Mouse (Mus musculus) lung, embryonic 15.5 days (tissue): ENCODE results near the gene Tceanc2. TPM values are rescaled to one million over a fixed set of nuclear protein-coding genes. Genes with fewer than 3 reads are reported as not detected.

ENCODE experiments used
- ATAC-seq: fragments of 200-750 bp; cut with Nextera tagmentation; 2 replicates; pipeline ENCODE4 v1.8.0; 2017; ENCODE audit warnings: moderate number of reproducible peaks, borderline replicate concordance; ENCODE audit not compliant: low FRiP score, low TSS enrichment; ENCODE audit errors: extremely low read depth
- H3K27ac ChIP-seq: fragments of 300-500 bp; sonication (generic); 2 replicates; pipeline ENCODE4 v1.5.1; 2015; ENCODE audit warnings: moderate library complexity, mild to moderate bottlenecking, inconsistent platforms
- H3K27me3 ChIP-seq: fragments of 300-500 bp; sonication (generic); 2 replicates; pipeline ENCODE4 v1.6.1; 2015; ENCODE audit warnings: inconsistent platforms
- H3K36me3 ChIP-seq: fragments of 300-500 bp; sonication (generic); 2 replicates; pipeline ENCODE4 v1.6.1; 2015; ENCODE audit warnings: inconsistent platforms
- H3K4me1 ChIP-seq: fragments of 300-500 bp; sonication (generic); 2 replicates; pipeline ENCODE4 v1.6.1; 2015; ENCODE audit warnings: inconsistent platforms
- H3K4me2 ChIP-seq: fragments of 300-500 bp; sonication (generic); 2 replicates; pipeline ENCODE4 v1.6.1; 2015; ENCODE audit warnings: inconsistent platforms, mild to moderate bottlenecking, moderate library complexity
- H3K4me3 ChIP-seq: fragments of 300-500 bp; sonication (generic); 2 replicates; pipeline ENCODE4 v1.5.1; 2015; ENCODE audit warnings: mild to moderate bottlenecking, inconsistent platforms
- H3K9ac ChIP-seq: fragments of 300-500 bp; sonication (generic); 2 replicates; pipeline ENCODE4 v1.6.1; 2015; ENCODE audit warnings: inconsistent platforms
- H3K9me3 ChIP-seq: fragments of 300-500 bp; sonication (generic); 2 replicates; pipeline ENCODE4 v1.6.1; 2016; ENCODE audit warnings: inconsistent platforms
- WGBS: fragments of 180-500 bp; shearing (Covaris S2); methylation state at CpG from one replicate; pipeline ENCODE4 v1.1.7; 2015; 5-methylcytosine and 5-hydroxymethylcytosine counted together
- polyA plus RNA-seq: library from polyadenylated mRNA; unstranded; fragments of >200 nt; fragmentation: Nextera tagmentation; extraction: Ambion mirVana; gene quantifications from 2 replicates; pipeline ENCODE4 v1.2.1, GENCODE M21; 2015

Tceanc2 gene
- polyA plus RNA-seq, 1 experiment from 2014 or later, result 24.0 TPM

DNA sequence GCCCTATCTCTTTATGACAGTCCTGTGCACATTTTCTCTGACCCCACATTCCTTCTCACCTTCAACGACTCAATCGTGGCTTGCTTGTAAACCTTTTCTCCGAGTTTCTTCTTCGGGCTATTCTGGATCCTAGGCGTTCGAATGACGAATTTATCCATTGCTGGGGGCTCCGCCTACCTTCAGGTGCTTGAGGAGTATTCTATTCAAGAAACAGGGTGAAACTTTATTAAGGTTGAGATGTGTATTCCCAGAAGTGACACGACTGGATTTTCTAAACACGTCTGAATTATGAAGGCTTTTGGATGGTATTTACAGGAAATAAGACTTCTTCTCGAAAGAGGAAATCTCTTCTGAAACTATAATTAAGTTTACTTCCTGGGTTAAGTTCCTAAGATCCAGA lies 1.4 kb downstream of the Tceanc2 start:
- Histone ChIP-seq H3K4me3 (peak overlapping the region; percentile 65), H3K4me1 (peaks cover 24% of the 10 kb centered on the region), H3K36me3 (peaks cover 11% of the 10 kb centered on the region; the same call in 1 of the 2 replicates), H3K9me3 (no peaks in the 10 kb centered on the region), H3K9ac (peak overlapping the region; percentile 79), H3K27me3 (no peaks in the 10 kb centered on the region), H3K27ac (peak overlapping the region; percentile 99), H3K4me2 (peak overlapping the region; percentile 62)
- 20% methylated on average over 11 of the region's 11 CpGs for WGBS
- ATAC-seq, result no peak

DNA sequence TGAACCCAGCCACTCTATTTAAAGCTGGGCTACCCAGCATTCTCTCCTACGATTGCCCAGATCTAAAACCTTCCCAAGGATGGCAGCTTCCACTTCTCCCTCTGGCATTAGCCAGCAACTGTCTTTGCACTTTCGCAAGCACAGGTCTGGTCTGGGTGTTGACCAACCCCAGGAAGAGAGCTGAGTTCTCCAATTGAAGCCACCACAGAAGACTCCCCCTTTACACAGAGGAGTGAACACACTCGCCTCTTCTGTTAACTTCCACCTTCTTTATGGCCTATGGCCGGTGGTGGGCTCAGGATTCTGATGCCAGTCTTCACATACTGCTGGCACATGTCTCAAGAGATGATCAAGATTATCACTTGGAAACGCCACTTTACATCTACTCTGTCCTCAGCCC lies 11.1 kb downstream of the Tceanc2 start:
- WGBS, result 81% methylated on average over 5 of the region's 5 CpGs
- Histone ChIP-seq H3K27ac (no peak overlapping the region), H3K9ac (no peak overlapping the region), H3K27me3 (no peaks in the 10 kb centered on the region), H3K4me1 (peaks cover 10% of the 10 kb centered on the region; the same call in 1 of the 2 replicates), H3K36me3 (peaks cover 14% of the 10 kb centered on the region; the same call in 1 of the 2 replicates), H3K9me3 (no peaks in the 10 kb centered on the region), H3K4me3 (no peak overlapping the region), H3K4me2 (no peak overlapping the region)
- no peak for ATAC-seq

DNA sequence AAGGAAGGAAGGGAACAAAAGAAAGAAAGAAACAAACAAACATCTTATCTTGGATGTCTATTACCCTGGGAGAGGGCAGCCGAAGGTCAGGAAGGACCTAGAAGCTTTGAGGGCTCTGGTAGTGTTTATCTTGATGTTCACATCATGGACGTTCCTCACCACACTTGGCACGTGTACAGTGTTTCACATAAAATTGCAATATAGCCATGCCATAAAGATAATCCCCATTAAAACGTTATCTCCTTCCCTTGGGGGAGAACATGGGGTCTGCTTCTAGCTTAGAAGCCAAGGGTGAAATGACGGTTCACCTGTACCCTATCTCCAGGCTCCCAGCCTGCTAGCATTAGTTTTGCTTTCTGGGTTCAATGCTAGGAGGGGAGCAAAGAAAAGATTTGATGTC lies 12.2 kb downstream of the Tceanc2 start:
- ATAC-seq, result no peak
- Histone ChIP-seq H3K27me3 (no peaks in the 10 kb centered on the region), H3K4me2 (no peak overlapping the region), H3K9me3 (no peaks in the 10 kb centered on the region), H3K36me3 (peaks cover 11% of the 10 kb centered on the region; the same call in 1 of the 2 replicates), H3K27ac (no peak overlapping the region), H3K4me3 (no peak overlapping the region), H3K9ac (no peak overlapping the region), H3K4me1 (peaks cover 10% of the 10 kb centered on the region; the same call in 1 of the 2 replicates)
- WGBS, result 60% methylated on average over 5 of the region's 5 CpGs

DNA sequence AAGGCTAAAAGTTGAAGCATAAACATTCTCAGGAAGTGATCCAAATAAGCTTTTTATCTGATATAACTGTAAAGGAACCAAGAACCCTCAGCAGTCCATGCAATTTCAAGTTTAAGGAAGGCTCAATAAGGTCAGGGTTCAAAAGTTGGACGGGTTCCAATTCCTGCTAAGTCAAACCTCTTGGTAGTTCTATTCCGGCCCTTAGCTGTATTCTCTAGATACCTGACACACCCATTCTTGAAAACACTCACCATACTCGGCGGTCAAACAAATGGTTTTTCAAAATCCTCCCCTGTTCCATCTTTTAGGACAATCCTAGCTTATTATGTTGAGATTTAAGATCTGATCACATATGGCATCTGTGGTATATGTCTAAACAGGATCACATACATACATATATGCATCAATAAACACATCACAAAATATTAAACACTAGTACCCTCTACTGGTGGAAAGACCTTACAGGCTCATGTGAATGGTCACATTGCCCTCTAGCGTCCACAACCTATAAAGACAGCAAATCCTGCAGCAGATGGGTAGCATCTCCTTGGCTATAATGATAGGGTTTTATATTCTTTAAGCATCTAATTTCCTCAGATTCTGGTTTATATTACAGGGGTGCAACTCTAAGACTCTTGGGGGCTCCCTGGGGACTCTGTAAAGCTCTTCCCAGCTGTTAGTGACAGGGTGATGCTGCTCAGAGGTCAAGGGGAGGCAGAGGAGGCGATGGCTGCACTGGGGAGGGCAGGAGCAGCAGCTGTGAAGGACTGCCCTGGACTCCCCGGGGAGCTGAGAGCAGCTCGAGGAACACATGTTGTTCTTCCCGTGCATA lies 14.9 kb downstream of the Tceanc2 start:
- Histone ChIP-seq H3K4me1 (peaks cover 10% of the 10 kb centered on the region; the same call in 1 of the 2 replicates), H3K9me3 (no peaks in the 10 kb centered on the region), H3K36me3 (peaks cover 14% of the 10 kb centered on the region; the same call in 1 of the 2 replicates), H3K27ac (no peak overlapping the region), H3K27me3 (no peaks in the 10 kb centered on the region), H3K4me2 (peak overlapping the region; percentile 10; the same call in 1 of the 2 replicates), H3K9ac (no peak overlapping the region), H3K4me3 (no peak overlapping the region)
- WGBS, result 27% methylated on average over 9 of the region's 9 CpGs
- ATAC-seq, result peak; percentile 74

DNA sequence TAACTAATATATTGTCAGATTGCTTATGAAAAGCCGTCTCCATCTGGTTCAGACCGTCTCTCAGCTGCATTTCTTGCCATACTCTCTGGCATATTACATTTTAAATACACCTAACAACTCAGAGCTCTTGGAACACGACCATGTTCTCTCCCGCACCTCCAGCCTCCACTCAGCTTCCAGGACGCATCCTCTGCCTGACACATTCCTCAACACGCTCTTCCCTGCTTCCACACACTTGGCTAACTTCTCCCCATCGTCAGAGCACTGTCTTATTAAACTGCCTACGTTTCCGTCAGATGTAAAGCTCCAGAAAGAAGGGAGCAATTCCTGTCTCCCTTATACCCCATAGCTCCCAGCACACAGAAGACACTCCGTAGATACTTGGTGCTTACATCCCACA lies 15.6 kb downstream of the Tceanc2 start:
- H3K27ac ChIP-seq, result no peak overlapping the region
- ATAC-seq, result 0 out of 2 replicates have a peak, but pooled peaks have one; percentile 19
- peaks cover 10% of the 10 kb centered on the region; the same call in 1 of the 2 replicates for H3K4me1 ChIP-seq
- H3K4me3 ChIP-seq, result no peak overlapping the region
- peaks cover 17% of the 10 kb centered on the region; the same call in 1 of the 2 replicates for H3K36me3 ChIP-seq
- H3K9ac ChIP-seq, result no peak overlapping the region
- no peaks in the 10 kb centered on the region for H3K27me3 ChIP-seq
- WGBS, result 57% methylated on average over 10 of the region's 10 CpGs
- H3K9me3 ChIP-seq, result no peaks in the 10 kb centered on the region
- no peak overlapping the region for H3K4me2 ChIP-seq

DNA sequence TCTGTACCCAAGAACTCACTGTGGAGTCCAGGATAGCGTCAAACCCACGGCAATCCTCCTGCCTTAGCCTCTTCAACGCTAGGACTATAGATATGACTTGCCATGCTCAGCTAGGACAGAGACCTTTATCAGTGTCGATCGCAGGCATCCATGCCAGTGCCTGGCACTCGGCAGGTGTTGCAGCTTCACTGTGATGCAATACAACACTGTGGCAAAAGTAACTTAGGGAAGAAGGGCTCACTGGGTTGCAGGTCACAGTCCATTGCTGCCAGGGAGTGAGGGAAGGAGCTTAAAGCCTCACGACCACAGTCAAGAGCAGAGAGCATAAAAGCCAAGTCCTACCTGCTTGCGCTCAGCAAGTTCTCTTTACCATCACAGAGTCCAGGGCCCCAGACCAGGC lies 18.7 kb downstream of the Tceanc2 start:
- ATAC-seq, result no peak
- Histone ChIP-seq H3K9ac (no peak overlapping the region), H3K4me3 (no peak overlapping the region), H3K4me1 (peaks cover 10% of the 10 kb centered on the region; the same call in 1 of the 2 replicates), H3K4me2 (no peak overlapping the region), H3K9me3 (no peaks in the 10 kb centered on the region), H3K27me3 (no peaks in the 10 kb centered on the region), H3K27ac (no peak overlapping the region), H3K36me3 (peaks cover 19% of the 10 kb centered on the region)
- WGBS, result 86% methylated on average over 8 of the region's 8 CpGs

DNA sequence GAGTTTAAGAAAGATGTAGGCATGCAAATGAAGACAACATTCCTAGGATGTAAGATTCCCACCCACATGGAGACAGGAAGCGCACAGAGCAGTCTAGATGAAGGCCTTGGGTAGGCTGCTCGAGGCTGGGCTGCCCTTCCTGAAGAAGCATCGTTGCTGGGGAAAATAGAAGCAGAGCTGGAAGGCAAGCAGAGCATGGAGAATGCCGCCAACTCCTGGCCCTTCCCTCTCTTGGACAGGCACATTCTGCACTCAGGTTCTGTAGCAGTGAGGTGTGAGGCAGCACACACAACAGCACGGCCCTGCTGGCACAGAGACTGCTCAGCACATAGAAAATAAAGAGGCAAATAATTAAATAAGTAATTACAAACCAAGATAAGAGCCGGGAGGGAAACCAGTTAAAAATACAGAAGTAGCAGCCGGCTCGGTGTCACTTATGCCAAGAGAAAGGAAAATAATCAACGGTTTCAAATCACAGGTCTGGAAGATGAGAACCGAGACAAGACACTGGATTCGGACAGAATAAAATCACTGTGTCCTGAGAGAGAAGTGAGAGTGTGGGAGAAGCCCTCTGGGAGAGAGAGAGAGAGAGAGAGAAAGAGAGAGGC lies 19.6 kb downstream of the Tceanc2 start:
- no peak overlapping the region for H3K4me3 ChIP-seq
- peaks cover 13% of the 10 kb centered on the region for H3K36me3 ChIP-seq
- no peaks in the 10 kb centered on the region for H3K9me3 ChIP-seq
- no peak overlapping the region for H3K27ac ChIP-seq
- H3K4me1 ChIP-seq, result peaks cover 8% of the 10 kb centered on the region; the same call in 1 of the 2 replicates
- H3K4me2 ChIP-seq, result no peak overlapping the region
- 79% methylated on average over 11 of the region's 11 CpGs for WGBS
- ATAC-seq, result no peak
- H3K27me3 ChIP-seq, result no peaks in the 10 kb centered on the region
- no peak overlapping the region for H3K9ac ChIP-seq

DNA sequence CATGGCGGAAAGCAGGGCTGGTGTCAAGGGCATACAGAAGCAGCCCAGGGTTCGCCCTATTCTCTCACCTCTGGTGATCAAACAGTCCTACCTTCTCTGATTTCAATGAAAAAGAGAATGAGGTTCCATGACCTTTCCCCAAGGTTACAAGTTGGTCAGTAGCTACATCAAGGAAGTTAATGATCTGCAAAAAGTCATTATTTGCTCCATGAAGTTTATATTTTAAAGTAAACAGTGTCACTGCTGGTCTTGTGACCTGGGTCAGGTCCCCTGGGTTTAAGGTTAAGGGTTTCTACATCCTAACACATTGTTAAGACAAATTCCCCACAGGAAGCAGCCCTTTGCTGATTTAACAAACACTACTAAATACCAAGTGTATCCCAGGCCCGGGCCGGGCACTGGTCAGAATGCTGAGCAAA lies 21.9 kb downstream of the Tceanc2 start:
- Histone ChIP-seq H3K4me1 (no peaks in the 10 kb centered on the region), H3K9me3 (no peaks in the 10 kb centered on the region), H3K4me3 (no peak overlapping the region), H3K36me3 (peaks cover 13% of the 10 kb centered on the region), H3K9ac (no peak overlapping the region), H3K27me3 (no peaks in the 10 kb centered on the region), H3K27ac (no peak overlapping the region), H3K4me2 (no peak overlapping the region)
- WGBS, result 72% methylated on average over 4 of the region's 4 CpGs
- no peak for ATAC-seq

DNA sequence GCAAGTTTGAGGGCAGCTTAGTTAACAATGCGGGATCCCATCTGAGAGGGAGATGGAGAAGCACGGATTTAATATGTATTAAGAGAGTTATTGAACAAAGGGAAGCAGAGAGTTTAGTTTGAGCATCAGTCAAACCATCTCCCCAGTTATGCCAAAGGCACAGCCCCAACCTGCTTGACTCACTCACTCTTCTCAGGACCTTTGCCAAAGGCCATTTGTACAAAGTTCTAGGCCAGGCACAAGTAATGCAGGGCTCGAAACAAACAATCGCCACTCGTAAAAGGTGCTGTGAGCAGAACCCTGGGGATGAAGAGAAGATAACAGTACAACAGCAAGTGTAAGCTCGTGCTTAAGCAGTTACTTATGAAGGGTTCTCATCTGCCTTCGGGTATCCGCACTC lies 26.3 kb downstream of the Tceanc2 start:
- Histone ChIP-seq H3K4me3 (no peak overlapping the region), H3K36me3 (peaks cover 7% of the 10 kb centered on the region), H3K9me3 (no peaks in the 10 kb centered on the region), H3K27me3 (no peaks in the 10 kb centered on the region), H3K4me1 (no peaks in the 10 kb centered on the region), H3K27ac (no peak overlapping the region), H3K9ac (no peak overlapping the region), H3K4me2 (no peak overlapping the region)
- WGBS, result 77% methylated on average over 8 of the region's 8 CpGs
- no peak for ATAC-seq

DNA sequence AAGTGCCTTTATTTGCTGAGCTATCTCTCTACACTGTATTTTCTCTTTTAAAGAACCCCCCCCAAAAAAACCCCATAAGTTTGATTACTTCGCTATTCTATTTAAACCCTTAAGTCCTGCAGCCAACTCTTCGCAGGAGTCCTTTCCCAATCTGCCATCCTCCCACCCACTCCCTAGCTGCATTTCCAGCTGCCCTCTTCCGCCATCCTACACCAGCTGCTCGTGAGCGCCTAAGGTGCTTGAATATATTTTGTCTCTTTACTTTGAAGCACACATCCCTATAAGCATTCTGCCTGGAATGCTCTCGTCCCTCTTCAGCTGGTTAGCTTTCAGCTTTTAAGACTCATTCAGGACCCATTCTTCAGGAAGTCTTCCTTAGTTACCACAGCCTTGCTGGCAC lies 27.9 kb downstream of the Tceanc2 start:
- Histone ChIP-seq H3K4me2 (no peak overlapping the region), H3K36me3 (peaks cover 18% of the 10 kb centered on the region)
- 80% methylated on average over 6 of the region's 6 CpGs for WGBS

DNA sequence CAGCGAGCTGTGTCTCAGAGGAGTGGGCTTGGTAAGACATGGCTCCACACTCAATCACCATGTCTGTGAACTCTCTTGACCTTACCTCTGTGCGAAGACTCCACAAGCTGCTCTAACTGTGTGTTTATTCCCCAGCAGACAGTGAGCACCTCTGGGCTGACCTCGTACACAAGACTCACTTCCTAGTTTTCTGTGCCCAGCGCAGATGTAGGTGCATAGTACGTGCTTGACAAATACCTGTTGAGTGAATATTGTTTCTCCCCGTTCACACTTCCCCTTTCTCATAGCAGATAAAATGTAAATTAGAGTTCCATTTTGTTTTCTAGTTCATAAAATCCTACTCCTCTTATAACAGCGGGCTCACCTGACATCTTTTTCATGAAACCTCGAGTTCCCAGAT lies 35.4 kb downstream of the Tceanc2 start:
- Histone ChIP-seq H3K4me2 (no peak overlapping the region), H3K4me3 (no peak overlapping the region), H3K36me3 (peaks cover 20% of the 10 kb centered on the region), H3K9ac (no peak overlapping the region), H3K9me3 (no peaks in the 10 kb centered on the region), H3K4me1 (peaks cover 14% of the 10 kb centered on the region), H3K27me3 (no peaks in the 10 kb centered on the region), H3K27ac (no peak overlapping the region)
- no peak for ATAC-seq
- 86% methylated on average over 8 of the region's 8 CpGs for WGBS

More for the DNA sequence above, 27.9 kb downstream of the Tceanc2 start:
- no peak for ATAC-seq
- H3K9me3 ChIP-seq, result no peaks in the 10 kb centered on the region
- H3K27me3 ChIP-seq, result no peaks in the 10 kb centered on the region
- H3K9ac ChIP-seq, result no peak overlapping the region
- no peak overlapping the region for H3K27ac ChIP-seq
- no peaks in the 10 kb centered on the region for H3K4me1 ChIP-seq
- H3K4me3 ChIP-seq, result no peak overlapping the region
